Mouse (Mus musculus): Measurements from ENCODE around the gene Cxadr. TPM values are rescaled to one million over a fixed set of nuclear protein-coding genes. Genes with fewer than 3 reads are reported as not detected.
"Not testable (repeated sequence)": the region's sequence is repeated elsewhere in the genome, so short reads cannot be mapped to it uniquely, and the experiment has no call there.

Cxadr gene
- polyA plus RNA-seq, 1 experiment from 2014 or later, result not detected

GRCm38 (mm10) chr16:78319711-78320110, 18.4 kb downstream of the Cxadr start:
- Histone ChIP-seq H3K79me2 (ENCODE audit: inconsistent target) (no peaks in the 10 kb centered on the region), H3K4me3 (ENCODE audit: inconsistent target) (no peak overlapping the region)
- WGBS (ENCODE audit: missing documents), result 95% methylated on average over 7 of the region's 7 CpGs

GRCm38 (mm10) chr16:78321559-78321958, 20.3 kb downstream of the Cxadr start:
- Histone ChIP-seq H3K27ac (no peak overlapping the region), H3K79me2 (ENCODE audit: inconsistent target) (no peaks in the 10 kb centered on the region), H3K36me3 (ENCODE audit: inconsistent target) (no peaks in the 10 kb centered on the region), H3K4me3 (ENCODE audit: inconsistent target) (no peak overlapping the region)
- 59% methylated on average over 7 of the region's 7 CpGs for WGBS (ENCODE audit: missing documents)

More at GRCm38 (mm10) chr16:78319711-78320110, 18.4 kb downstream of the Cxadr start:
- no peaks in the 10 kb centered on the region for H3K36me3 ChIP-seq (ENCODE audit: inconsistent target)
- no peak overlapping the region for H3K27ac ChIP-seq

- Histone ChIP-seq H3K27ac (no peak overlapping the region), H3K36me3 (ENCODE audit: inconsistent target) (no peaks in the 10 kb centered on the region), H3K4me3 (ENCODE audit: inconsistent target) (no peak overlapping the region), H3K79me2 (ENCODE audit: inconsistent target) (no peaks in the 10 kb centered on the region)
- WGBS (ENCODE audit: missing documents), result 87% methylated on average over 7 of the region's 7 CpGs
Measured at GRCm38 (mm10) chr16:78322140-78322539, 20.9 kb downstream of the Cxadr start.

GRCm38 (mm10) chr16:78325972-78326848, 24.9 kb downstream of the Cxadr start:
- Histone ChIP-seq H3K4me3 (ENCODE audit: inconsistent target) (no peak overlapping the region), H3K27ac (no peak overlapping the region), H3K79me2 (ENCODE audit: inconsistent target) (no peaks in the 10 kb centered on the region), H3K36me3 (ENCODE audit: inconsistent target) (no peaks in the 10 kb centered on the region)
- WGBS (ENCODE audit: missing documents), result 90% methylated on average over 27 of the region's 27 CpGs

- H3K4me3 ChIP-seq (ENCODE audit: inconsistent target), result no peak overlapping the region
- no peaks in the 10 kb centered on the region for H3K36me3 ChIP-seq (ENCODE audit: inconsistent target)
- no peaks in the 10 kb centered on the region for H3K79me2 ChIP-seq (ENCODE audit: inconsistent target)
- WGBS (ENCODE audit: missing documents), result 94% methylated on average over 7 of the region's 7 CpGs
- H3K27ac ChIP-seq, result no peak overlapping the region
Measured at GRCm38 (mm10) chr16:78327562-78327961, 26.3 kb downstream of the Cxadr start.

- no peaks in the 10 kb centered on the region for H3K79me2 ChIP-seq (ENCODE audit: inconsistent target)
- H3K36me3 ChIP-seq (ENCODE audit: inconsistent target), result no peaks in the 10 kb centered on the region
- no peak overlapping the region for H3K27ac ChIP-seq
- H3K4me3 ChIP-seq (ENCODE audit: inconsistent target), result no peak overlapping the region
- WGBS (ENCODE audit: missing documents), result 88% methylated on average over 12 of the region's 12 CpGs
Measured at GRCm38 (mm10) chr16:78327999-78328398, 26.7 kb downstream of the Cxadr start.

GRCm38 (mm10) chr16:78337226-78337625, 35.9 kb downstream of the Cxadr start:
- WGBS (ENCODE audit: missing documents), result 54% methylated on average over 8 of the region's 8 CpGs
- no peaks in the 10 kb centered on the region for H3K36me3 ChIP-seq (ENCODE audit: inconsistent target)
- H3K27ac ChIP-seq, result no peak overlapping the region
- H3K4me3 ChIP-seq (ENCODE audit: inconsistent target), result no peak overlapping the region
- H3K79me2 ChIP-seq (ENCODE audit: inconsistent target), result no peaks in the 10 kb centered on the region

GRCm38 (mm10) chr16:78341356-78341755, 40.1 kb downstream of the Cxadr start:
- WGBS (ENCODE audit: missing documents), result 88% methylated on average over 4 of the region's 4 CpGs
- no peaks in the 10 kb centered on the region for H3K79me2 ChIP-seq (ENCODE audit: inconsistent target)
- no peak overlapping the region for H3K27ac ChIP-seq
- H3K4me3 ChIP-seq (ENCODE audit: inconsistent target), result no peak overlapping the region
- no peaks in the 10 kb centered on the region for H3K36me3 ChIP-seq (ENCODE audit: inconsistent target)

- no peak overlapping the region for H3K27ac ChIP-seq
- no peak overlapping the region for H3K4me3 ChIP-seq (ENCODE audit: inconsistent target)
- no peaks in the 10 kb centered on the region for H3K36me3 ChIP-seq (ENCODE audit: inconsistent target)
- WGBS (ENCODE audit: missing documents), result 91% methylated on average over 5 of the region's 5 CpGs
- no peaks in the 10 kb centered on the region for H3K79me2 ChIP-seq (ENCODE audit: inconsistent target)
Measured at GRCm38 (mm10) chr16:78342767-78343166, 41.5 kb downstream of the Cxadr start.

- Histone ChIP-seq H3K4me3 (ENCODE audit: inconsistent target) (no peak overlapping the region), H3K36me3 (ENCODE audit: inconsistent target) (no peaks in the 10 kb centered on the region), H3K79me2 (ENCODE audit: inconsistent target) (no peaks in the 10 kb centered on the region), H3K27ac (no peak overlapping the region)
- 94% methylated on average over 6 of the region's 6 CpGs for WGBS (ENCODE audit: missing documents)
Measured at GRCm38 (mm10) chr16:78343792-78344191, 42.5 kb downstream of the Cxadr start.

- Histone ChIP-seq H3K4me3 (ENCODE audit: inconsistent target) (no peak overlapping the region), H3K27ac (no peak overlapping the region), H3K79me2 (ENCODE audit: inconsistent target) (no peaks in the 10 kb centered on the region), H3K36me3 (ENCODE audit: inconsistent target) (no peaks in the 10 kb centered on the region)
- WGBS (ENCODE audit: missing documents), result 100% methylated on average over 2 of the region's 2 CpGs
Measured at GRCm38 (mm10) chr16:78346662-78347327, 45.5 kb downstream of the Cxadr start.

- 94% methylated on average over 13 of the region's 13 CpGs for WGBS (ENCODE audit: missing documents)
- H3K27ac ChIP-seq, result no peak overlapping the region
- H3K4me3 ChIP-seq (ENCODE audit: inconsistent target), result no peak overlapping the region
- no peaks in the 10 kb centered on the region for H3K79me2 ChIP-seq (ENCODE audit: inconsistent target)
- H3K36me3 ChIP-seq (ENCODE audit: inconsistent target), result no peaks in the 10 kb centered on the region
Measured at GRCm38 (mm10) chr16:78347328-78347926, 46.1 kb downstream of the Cxadr start.

- Histone ChIP-seq H3K27ac (no peak overlapping the region), H3K79me2 (ENCODE audit: inconsistent target) (no peaks in the 10 kb centered on the region), H3K4me3 (ENCODE audit: inconsistent target) (no peak overlapping the region), H3K36me3 (ENCODE audit: inconsistent target) (no peaks in the 10 kb centered on the region)
- WGBS (ENCODE audit: missing documents), result 89% methylated on average over 3 of the region's 3 CpGs
Measured at GRCm38 (mm10) chr16:78357757-78358156, 56.5 kb downstream of the Cxadr start.

GRCm38 (mm10) chr16:78361466-78361865, 60.2 kb downstream of the Cxadr start:
- Histone ChIP-seq H3K79me2 (ENCODE audit: inconsistent target) (no peaks in the 10 kb centered on the region), H3K36me3 (ENCODE audit: inconsistent target) (no peaks in the 10 kb centered on the region), H3K4me3 (ENCODE audit: inconsistent target) (no peak overlapping the region), H3K27ac (no peak overlapping the region)
- 96% methylated on average over 4 of the region's 4 CpGs for WGBS (ENCODE audit: missing documents)

GRCm38 (mm10) chr16:78364554-78364953, 63.3 kb downstream of the Cxadr start:
- H3K36me3 ChIP-seq (ENCODE audit: inconsistent target), result not testable (repeated sequence)

More at GRCm38 (mm10) chr16:78364554-78364953, 63.3 kb downstream of the Cxadr start:
- H3K79me2 ChIP-seq (ENCODE audit: inconsistent target); H3K27ac ChIP-seq; H3K4me3 ChIP-seq (ENCODE audit: inconsistent target): not testable (repeated sequence)
- WGBS (ENCODE audit: missing documents), result 98% methylated on average over 6 of the region's 9 CpGs

All from macrophage (primary cell).